Mouse (Mus musculus) retina, adult 2 months (tissue): Measurements from ENCODE around the gene Sept1.
"Not testable (repeated sequence)": the region's sequence is repeated elsewhere in the genome, so short reads cannot be mapped to it uniquely, and the experiment has no call there.

Experiments used
- DNase-seq: peaks from one replicate; pipeline ENCODE4 v3.0.0-alpha.2; 2012; ENCODE audit warnings: low read depth, low spot score

Gene Sept1

DNA sequence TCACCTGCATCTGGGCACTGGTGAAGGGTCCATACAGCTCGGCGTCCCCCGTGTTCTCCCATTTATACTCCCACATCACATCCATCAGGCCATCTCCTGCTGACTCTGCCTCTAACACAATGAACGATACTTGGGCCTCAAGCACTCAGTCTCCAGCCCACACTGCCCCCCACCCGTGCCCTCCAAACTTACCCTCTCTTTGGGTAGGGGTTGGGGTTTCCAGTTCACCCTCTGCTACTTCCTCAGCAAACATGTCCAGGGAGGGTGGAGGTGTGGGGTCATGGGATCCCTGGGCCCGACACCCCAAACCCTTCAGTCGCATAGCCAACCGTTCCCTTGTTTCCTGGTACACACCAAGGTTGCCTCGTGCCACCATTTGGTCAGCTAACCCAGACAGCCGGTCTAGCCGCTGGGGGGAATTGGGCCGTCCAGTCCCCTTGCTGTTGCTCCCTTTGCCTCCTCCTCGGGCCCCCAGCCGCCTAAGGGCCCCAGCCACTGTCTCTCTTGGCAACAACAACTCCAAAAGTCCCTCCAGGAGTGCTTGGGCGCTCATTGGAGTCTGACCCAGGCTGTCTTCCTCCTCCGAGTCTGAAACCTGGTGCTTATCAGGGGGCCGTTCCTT, 38.8 kb downstream of the Sept1 start:
- no peak for DNase-seq

DNA sequence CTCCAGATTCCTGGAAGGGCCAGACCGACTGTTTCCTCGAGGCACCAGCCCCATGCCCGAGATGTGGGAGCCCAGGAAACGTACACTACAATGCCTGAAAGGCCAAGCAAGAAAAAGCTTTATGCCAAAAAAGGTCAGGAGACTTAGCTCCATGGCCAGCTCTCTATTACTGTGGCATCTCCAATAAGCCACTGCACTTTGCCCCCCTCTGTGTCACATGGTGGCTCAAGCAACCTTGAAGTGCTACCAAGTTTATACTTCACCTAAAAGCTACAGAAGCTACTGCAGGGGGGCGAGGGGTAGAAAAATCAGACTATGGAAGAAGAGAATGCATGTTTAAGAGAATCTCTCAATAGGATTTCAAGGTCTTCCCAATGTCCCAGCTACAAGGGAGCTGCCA, 39.9 kb downstream of the Sept1 start:
- DNase-seq: no peak

DNA sequence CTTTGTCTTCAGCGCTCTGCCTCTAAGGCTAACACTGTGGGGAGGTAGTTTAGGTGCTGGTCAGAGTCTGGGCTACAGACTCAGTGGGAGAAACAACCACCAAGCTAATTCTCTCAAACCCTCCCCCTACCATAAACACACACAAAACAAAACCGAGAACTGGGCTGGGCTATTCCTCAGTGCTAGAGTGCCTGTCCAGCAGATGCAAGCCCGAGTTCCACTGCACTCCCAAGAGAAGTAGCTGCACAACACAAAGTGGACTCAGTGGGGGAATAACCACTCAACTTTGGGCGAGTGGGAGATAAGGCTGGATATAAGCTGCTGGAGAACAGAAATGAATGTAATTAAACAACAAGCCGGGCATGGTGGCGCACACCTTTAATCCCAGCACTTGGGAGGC, 42.3 kb downstream of the Sept1 start:
- no peak for DNase-seq

DNA sequence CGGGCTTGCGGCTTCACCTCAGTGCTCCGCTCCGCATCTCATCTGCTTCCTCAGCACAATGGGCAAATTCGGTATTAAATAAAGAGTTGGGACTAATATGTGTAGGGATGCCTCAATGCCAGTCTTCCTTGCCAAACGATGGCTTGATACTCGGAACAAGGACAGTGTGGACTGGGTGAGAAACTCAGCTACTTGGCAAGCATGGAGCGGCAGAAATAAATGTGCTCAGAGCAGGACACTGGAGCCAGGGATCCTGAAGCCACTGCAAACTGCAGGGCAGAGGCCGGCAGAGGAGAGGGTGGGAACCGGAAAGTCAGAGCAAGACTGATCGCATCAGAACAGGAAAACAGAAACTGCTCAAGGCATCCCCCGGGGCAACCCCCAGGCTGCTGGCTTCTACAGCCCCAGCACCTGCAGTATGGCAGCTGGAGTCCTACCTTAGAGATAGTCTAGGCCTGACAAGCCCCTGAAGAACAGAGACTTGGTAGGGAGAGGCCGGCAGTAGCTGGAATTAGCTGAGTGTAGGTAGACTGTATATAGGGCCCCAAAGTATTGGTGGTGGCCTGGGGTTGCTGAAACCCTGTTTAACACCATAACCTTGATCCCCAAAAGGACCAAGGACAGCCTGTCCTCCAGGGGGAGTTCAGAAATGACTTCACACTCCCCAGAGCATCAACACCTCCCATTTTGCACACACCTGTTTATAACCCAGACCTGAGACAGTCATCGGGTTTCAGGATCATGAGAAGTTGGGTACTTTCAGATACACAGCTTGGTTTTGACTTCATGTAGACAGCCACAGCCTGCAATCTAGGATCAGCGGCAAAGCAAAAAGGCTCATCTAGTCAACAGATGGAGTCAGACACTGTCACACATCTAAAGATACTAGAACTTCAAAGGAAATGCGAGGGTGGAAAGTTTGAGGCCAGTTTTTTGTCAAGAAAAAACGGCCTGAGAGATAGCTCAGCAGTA, 44.3 kb downstream of the Sept1 start:
- no peak for DNase-seq

DNA sequence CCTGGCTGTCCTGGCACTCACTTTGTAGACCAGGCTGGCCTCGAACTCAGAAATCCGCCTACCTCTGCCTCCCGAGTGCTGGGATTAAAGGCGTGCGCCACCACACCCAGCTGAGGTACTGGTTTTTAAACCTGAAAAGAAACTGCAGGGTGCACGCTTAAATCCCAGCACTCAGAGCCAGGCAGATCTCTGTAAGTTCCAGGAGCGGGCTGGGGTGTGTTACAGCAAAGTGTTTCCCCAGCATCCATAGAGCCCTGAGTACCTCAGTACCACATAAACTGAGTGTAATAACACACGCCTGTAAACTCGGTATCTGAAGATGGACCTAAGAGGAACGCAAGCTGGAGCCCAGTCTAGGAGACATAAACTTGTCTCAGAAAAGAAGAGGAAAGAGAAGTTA, 45.6 kb downstream of the Sept1 start:
- no peak for DNase-seq

DNA sequence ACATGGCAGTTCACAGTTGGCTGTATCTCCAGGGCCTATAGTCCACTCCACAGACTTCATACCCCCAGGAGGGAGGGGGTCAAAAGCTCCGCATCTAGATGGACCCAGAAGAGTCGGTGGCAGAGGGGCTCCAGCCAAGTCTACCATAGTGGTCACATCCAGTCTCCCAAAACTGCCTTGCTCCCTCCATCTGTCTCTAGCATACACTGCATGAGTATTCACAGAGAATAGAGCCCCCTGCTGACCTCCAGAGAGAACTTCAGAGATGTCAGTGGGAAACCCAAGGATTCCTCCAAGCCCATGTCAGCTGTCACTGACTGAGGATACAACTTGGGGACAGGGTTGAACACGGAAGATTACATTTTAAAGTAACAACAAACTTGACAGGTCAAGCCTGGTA, 47.3 kb downstream of the Sept1 start:
- no peak for DNase-seq

DNA sequence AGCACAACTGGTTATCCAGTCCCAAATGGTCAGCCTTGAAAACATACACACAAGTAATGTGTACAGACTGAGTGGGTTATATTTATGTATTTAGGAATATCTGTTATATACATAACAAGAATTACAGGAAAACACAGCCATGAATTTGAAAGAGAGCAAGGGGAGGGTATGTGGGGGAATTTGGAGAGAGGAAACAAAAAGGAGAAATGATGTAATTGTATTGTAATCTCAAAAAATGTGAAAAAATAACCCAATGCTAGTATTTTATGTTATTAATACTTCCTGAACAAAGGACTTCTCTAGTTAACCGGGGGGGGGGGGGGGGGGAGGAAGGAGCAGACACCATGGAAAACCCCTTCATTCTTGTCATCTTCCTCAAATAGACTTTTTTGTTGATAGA, 48.2 kb downstream of the Sept1 start:
- no peak for DNase-seq

DNA sequence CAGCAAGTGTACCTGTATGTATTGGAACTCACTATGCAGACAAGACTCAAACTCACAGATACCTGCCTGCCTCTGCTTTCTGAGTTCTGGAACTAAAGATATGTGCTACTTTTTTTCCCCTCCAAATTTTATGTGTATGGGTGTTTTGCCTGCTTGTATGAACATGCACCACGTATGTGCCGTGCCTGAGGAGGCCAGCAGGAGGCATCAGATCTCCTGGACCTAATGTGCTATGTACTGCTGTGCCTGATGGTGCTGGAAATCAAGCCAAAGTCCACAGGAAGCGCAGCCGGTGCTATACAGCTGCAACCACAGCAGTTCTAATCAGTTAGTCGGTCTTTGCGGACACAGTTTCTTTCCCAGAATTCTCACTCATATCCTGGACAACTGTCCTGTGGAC, 49.1 kb downstream of the Sept1 start:
- no peak for DNase-seq

DNA sequence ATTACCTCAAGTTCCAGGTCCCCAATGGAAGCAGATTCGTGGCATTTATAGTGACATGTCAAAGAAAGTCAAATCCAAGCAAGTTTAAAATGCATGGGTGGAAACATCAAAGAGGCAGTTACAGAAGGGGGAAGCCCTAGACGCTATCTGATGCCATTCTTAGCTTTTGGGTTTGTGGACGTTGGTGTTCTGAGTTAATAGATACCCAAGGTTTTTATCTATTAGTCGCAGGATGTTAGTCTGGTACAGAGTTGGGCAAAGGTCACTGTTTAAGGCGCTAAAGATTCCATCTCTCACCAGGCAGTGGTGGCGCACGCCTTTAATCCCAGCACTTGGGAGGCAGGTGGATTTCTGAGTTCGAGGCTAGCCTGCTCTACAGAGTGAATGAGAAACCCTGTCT, 49.6 kb downstream of the Sept1 start:
- DNase-seq: no peak

DNA sequence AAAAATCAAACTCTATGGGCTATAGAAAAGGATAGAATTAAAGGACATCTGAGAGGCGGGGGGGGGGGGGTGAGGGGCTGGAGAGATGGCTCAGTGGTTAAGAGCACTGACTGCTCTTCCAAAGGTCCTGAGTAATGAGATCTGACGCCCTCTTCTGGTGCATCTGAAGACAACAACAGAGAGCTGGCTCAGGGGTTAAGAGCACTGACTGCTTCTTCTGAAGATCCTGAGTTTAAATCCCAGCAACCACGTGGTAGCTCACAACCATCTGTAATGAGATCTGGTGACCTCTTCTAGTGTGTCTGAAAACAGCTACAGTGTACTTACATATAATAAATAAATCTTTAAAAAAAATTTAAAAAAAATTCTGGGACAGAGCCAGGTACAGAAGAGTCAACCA, 51.2 kb downstream of the Sept1 start:
- not testable (repeated sequence) for DNase-seq

DNA sequence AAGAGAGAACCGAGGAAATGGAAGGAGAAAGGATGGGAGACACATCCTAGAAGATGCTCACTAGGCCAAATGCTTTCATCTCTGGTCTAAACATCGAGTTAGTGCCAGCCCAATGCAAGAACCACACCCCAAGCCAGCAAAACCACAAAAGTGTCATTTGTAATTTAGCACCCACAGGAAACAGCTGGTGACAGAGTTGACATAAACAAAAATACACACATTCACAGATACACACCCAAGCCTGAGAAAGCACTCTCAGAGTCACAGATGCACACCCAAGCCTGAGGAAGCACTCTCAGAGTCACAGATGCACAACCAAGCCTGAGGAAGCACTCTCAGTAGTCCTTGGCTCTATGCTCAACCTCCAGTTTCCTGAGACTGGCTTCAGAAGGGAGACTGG, 52.1 kb downstream of the Sept1 start:
- no peak for DNase-seq

DNA sequence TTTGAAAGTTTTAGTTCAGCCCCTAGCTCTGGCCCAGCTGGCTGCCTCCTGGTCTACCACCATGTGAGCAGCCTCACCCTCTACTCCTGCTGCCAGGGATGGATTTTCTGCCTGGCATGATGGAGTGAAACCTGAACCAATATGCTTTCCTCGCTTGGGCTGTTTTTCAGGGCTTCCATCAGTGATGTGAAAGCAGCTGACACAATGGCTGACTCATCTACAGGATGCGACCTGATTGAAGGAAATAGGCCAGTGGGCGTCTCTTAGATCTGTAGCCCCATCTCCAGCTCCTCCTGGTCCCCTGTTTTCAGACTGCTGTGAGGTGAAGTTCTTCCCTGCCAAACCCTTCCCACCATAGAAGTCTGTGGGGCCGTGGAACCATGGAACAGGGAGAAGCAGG, 56.0 kb downstream of the Sept1 start:
- no peak for DNase-seq

DNA sequence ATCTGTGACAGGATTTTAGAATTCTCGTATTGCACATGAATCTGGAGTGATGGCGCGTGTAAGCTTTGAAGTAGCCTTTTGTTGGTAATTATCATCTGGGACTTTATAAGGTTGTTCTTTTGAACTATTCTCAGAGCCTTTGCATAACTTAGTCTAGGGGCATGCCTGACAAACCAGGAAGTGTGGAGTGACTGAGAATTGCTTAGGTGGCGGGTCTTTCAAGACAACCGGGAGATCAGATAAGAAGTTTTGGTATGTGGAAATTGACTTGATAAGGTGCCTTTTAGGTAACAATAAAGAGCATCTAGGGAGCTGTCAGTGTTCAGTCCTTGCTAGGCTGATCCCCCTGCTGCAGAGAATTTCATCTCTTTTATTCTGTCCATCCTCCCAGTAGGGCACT, 66.4 kb downstream of the Sept1 start:
- no peak for DNase-seq

DNA sequence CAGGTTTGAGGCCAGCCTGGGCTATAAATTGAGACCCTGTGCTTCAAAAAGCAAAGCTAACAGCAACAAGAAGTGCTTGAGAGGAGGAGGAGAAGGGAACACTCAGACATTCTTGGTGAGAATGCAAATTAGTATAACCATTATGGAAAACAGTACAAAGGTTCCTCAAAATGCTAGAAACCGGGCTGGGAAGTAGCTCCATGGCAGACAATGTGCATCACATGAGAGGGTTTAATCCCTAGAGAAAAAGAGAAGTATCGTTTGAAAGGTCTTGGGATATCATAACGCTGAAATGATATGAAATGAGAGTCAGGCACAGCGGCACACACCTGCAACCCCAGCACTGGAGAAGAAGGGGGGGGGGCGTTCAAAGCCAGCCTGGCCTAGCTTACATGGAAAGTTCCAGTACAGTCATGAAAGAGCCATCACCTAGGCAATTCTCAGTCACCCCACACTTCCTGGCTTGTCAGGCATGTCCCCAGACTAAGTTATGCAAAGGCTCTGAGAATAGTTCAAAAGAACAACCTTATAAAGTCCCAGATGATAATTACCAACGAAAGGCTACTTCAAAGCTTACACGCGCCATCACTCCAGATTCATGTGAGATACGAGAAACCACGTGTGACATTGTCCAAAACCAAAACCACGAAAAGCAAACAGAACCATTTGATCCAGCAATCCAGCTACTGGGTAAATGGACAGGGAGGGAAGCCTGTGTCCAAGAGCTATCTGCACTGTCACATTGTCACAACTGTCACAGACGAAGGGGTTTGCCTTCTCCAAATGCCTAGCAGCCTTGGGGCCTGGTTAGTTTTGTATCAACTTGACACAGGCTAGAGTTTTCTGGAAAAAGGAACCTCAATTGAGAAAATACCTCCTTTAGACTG, 67.1 kb downstream of the Sept1 start:
- DNase-seq: no peak
